Mouse (Mus musculus): ENCODE measurements around the gene Nucb1. TPM values are rescaled to one million over a fixed set of nuclear protein-coding genes. Genes with fewer than 3 reads are reported as not detected.
"Not testable (repeated sequence)": the region's sequence is repeated elsewhere in the genome, so short reads cannot be mapped to it uniquely, and the experiment has no call there.

The Nucb1 gene
- polyA plus RNA-seq, 1 experiment from 2014 or later: 90.5 TPM

- 96% methylated on average over 5 of the region's 5 CpGs for WGBS
These were observed 25.2 kb downstream of the Nucb1 start for GRCm38 (mm10) chr7:45484985-45485384.

DNA sequence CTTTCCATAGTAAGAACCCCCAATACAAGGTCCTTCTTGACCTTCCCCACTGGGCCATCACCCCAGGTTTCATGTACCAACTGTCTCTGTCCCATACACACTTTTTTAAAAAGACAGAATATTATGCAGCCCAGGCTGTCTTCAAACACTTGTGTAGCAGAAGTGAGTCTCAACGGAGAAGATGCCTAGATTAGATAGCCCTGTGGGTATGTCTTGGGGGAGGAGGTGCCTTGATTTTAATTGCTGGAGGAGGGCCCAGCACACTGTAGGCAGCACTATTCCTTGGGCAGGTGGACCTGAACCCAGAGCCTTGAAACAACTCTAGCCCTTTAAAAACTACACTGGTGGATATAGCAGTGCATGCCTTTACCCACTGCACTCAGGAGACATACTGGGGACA lies 28.0 kb downstream of the Nucb1 start:
- no peaks in the 10 kb centered on the region for H3K27me3 ChIP-seq
- no peaks in the 10 kb centered on the region for H3K36me3 ChIP-seq (replicated peaks)
- no peak overlapping the region for H3K27ac ChIP-seq
- H3K9me3 ChIP-seq: no peaks in the 10 kb centered on the region
- H3K9ac ChIP-seq: no peak overlapping the region
- 83% methylated on average over 1 of the region's 1 CpGs for WGBS
- ATAC-seq (ENCODE audit: low FRiP score): no peak
- H3K4me1 ChIP-seq: no peaks in the 10 kb centered on the region
- no peak overlapping the region for H3K4me2 ChIP-seq
- H3K4me3 ChIP-seq (replicated peaks): no peak overlapping the region

More at GRCm38 (mm10) chr7:45484985-45485384, 25.2 kb downstream of the Nucb1 start:
- not testable (repeated sequence) for ATAC-seq (ENCODE audit: low FRiP score); H3K4me2 ChIP-seq; H3K27me3 ChIP-seq; H3K9me3 ChIP-seq; H3K36me3 ChIP-seq (replicated peaks); H3K27ac ChIP-seq; H3K9ac ChIP-seq; H3K4me3 ChIP-seq (replicated peaks)
- H3K4me1 ChIP-seq: peaks cover 16% of the 10 kb centered on the region

DNA sequence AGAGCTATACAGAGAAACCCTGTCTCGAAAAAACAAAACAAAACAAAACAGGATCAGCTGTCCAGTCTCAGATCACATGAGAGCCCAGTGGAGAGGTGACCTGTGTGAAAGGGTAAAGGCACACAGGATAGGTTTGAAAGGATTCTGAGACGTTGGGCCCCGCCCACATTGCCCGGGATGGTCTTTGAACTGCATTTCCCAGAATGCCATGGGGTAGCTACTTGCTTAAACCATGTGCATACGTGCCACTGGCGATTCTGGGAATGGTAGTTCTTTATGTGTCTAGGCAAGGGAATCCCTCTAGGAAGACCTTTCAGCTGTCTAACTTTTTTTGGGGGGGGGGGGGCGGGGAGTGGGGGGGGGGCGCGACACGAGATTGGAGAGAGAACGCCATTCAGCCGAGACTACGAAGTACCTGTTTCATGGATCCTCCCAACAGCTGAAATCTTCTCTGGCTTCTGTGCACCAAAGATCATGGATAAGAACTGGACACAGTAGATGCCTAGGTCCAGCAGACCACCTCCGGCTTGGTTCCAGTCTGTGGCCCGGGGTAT lies 28.8 kb downstream of the Nucb1 start, which contains the start of gene Tulp2:
Gene Tulp2 (plus strand): TSS at position 504 of the 554 bp plus-strand sequence.
- Histone ChIP-seq H3K27me3 (no peaks in the 10 kb centered on the region), H3K36me3 (replicated peaks) (no peaks in the 10 kb centered on the region), H3K9me3 (no peaks in the 10 kb centered on the region), H3K9ac (no peak within 1 kb of the TSS), H3K4me2 (no peak within 1 kb of the TSS), H3K27ac (no peak within 1 kb of the TSS), H3K4me1 (no peaks in the 10 kb centered on the region), H3K4me3 (replicated peaks) (no peak within 1 kb of the TSS)
- peak; percentile 87 for ATAC-seq (ENCODE audit: low FRiP score)
- WGBS: 51% methylated on average over 15 of the region's 15 CpGs

DNA sequence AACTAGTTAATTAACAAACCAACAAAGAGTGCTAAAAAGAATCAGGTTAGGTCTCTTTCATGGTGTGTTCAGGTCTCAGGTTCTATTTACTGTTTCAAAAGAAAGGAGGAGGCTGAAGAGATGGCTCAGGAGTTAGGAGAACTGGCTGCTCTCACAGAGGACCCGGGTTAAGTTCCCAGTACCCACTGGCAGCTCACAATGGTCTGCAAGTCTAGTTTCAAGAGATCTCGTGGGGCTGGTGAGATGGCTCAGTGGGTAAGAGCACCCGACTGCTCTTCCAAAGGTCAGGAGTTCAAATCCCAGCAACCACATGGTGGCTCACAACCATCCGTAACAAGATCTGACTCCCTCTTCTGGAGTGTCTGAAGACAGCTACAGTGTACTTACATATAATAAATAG lies 29.9 kb downstream of the Nucb1 start:
- not testable (repeated sequence) for H3K36me3 ChIP-seq (replicated peaks); ATAC-seq (ENCODE audit: low FRiP score); H3K4me3 ChIP-seq (replicated peaks); H3K4me1 ChIP-seq; H3K27ac ChIP-seq; H3K9me3 ChIP-seq; H3K9ac ChIP-seq; H3K4me2 ChIP-seq; H3K27me3 ChIP-seq
- WGBS: 79% methylated on average over 4 of the region's 4 CpGs

- no peaks in the 10 kb centered on the region for H3K9me3 ChIP-seq
- H3K9ac ChIP-seq: no peak overlapping the region
- H3K27ac ChIP-seq: no peak overlapping the region
- no peaks in the 10 kb centered on the region for H3K4me1 ChIP-seq
- no peak overlapping the region for H3K4me2 ChIP-seq
- no peaks in the 10 kb centered on the region for H3K36me3 ChIP-seq (replicated peaks)
- 96% methylated on average over 7 of the region's 7 CpGs for WGBS
- H3K4me3 ChIP-seq (replicated peaks): no peak overlapping the region
- no peaks in the 10 kb centered on the region for H3K27me3 ChIP-seq
- ATAC-seq (ENCODE audit: low FRiP score): no peak
These were observed 31.4 kb downstream of the Nucb1 start for GRCm38 (mm10) chr7:45478774-45479173.

DNA sequence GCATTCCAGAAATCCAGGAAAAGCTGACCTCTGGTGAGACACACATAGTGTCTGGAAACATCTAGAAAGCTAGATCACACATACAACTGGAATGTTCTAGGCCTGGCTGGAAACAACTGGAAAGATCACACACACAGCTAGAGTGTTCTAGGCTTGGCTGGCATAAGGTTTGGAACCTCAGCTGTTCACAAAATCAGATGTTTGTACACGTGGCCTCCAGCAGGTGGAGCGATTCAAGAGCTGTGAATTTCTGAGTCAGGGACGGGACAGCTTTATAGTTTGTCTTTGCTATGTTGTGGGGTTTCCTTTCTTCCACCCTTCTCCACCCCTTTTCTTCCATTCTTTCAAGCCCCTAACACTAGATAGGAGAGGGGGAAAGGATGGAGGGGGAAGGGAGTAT lies 33.2 kb downstream of the Nucb1 start:
- no peaks in the 10 kb centered on the region for H3K9me3 ChIP-seq
- H3K4me1 ChIP-seq: no peaks in the 10 kb centered on the region
- H3K4me3 ChIP-seq (replicated peaks): no peak overlapping the region
- H3K27ac ChIP-seq: no peak overlapping the region
- no peak overlapping the region for H3K9ac ChIP-seq
- no peaks in the 10 kb centered on the region for H3K27me3 ChIP-seq
- WGBS: 11% methylated on average over 3 of the region's 3 CpGs
- no peak for ATAC-seq (ENCODE audit: low FRiP score)
- no peak overlapping the region for H3K4me2 ChIP-seq
- H3K36me3 ChIP-seq (replicated peaks): no peaks in the 10 kb centered on the region

DNA sequence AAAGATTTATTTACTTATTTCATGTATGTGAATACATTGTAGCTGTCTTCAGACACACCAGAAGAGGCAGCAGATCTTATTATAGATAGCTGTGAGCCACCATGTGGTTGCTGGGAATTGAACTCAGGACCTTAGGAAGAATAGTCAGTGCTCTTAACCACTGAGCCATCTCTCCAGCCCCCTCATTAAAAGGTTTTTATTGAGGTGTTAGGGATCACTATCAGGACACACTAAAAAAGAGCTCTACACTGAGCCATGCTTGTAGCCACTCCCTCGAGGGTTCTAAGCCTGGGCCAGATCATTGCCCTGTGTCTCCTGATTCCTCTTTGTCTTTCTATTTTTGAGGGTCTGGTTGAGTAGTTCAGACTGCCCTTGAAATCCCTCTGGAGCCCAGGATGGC lies 33.8 kb downstream of the Nucb1 start:
- no peaks in the 10 kb centered on the region for H3K9me3 ChIP-seq
- no peaks in the 10 kb centered on the region for H3K36me3 ChIP-seq (replicated peaks)
- no peak overlapping the region for H3K4me3 ChIP-seq (replicated peaks)
- H3K27ac ChIP-seq: no peak overlapping the region
- WGBS: 36% methylated on average over 1 of the region's 1 CpGs
- H3K4me2 ChIP-seq: no peak overlapping the region
- no peak overlapping the region for H3K9ac ChIP-seq
- no peaks in the 10 kb centered on the region for H3K4me1 ChIP-seq
- ATAC-seq (ENCODE audit: low FRiP score): no peak
- no peaks in the 10 kb centered on the region for H3K27me3 ChIP-seq

GRCm38 (mm10) chr7:45475291-45475969 lies 34.8 kb downstream of the Nucb1 start:
- no peaks in the 10 kb centered on the region for H3K27me3 ChIP-seq
- no peaks in the 10 kb centered on the region for H3K9me3 ChIP-seq
- H3K4me1 ChIP-seq: no peaks in the 10 kb centered on the region
- no peak overlapping the region for H3K27ac ChIP-seq
- no peaks in the 10 kb centered on the region for H3K36me3 ChIP-seq (replicated peaks)
- H3K4me3 ChIP-seq (replicated peaks): no peak overlapping the region
- no peak for ATAC-seq (ENCODE audit: low FRiP score)
- 77% methylated on average over 16 of the region's 16 CpGs for WGBS
- no peak overlapping the region for H3K9ac ChIP-seq
- 0 out of 2 replicates have a peak overlapping the region, but pooled peaks have one; percentile 21 for H3K4me2 ChIP-seq

GRCm38 (mm10) chr7:45470869-45471268 lies 39.3 kb downstream of the Nucb1 start:
- H3K9me3 ChIP-seq: no peaks in the 10 kb centered on the region
- H3K4me1 ChIP-seq: peaks cover 9% of the 10 kb centered on the region
- 8% methylated on average over 3 of the region's 3 CpGs for WGBS

DNA sequence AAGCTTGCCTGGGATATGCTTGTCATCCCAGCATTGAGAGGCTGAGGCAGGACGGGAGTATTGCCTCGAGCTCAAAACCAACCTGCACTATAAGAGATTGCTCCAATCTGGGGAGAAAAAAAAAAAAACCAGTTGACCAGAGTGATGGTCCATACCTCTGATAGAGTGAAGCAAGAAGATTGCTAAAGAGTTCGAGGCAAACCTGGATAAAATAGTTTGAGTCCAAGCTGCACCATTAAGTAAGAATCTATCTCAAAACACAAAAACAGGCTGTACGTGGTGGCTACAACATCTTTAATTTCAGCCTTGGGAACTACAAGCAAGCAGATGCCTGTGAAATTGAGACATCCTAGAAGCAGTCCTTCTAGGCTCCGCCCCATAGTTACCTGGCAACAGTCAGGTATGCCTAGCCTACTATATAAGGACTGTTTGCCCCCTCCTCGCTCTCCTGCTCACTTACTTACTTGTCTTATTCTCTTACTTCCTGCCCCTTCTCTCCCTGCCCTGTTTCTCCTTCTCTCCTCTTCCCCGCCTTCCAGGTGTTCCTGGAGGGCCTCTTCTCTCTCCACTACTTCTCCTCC lies 43.0 kb downstream of the Nucb1 start:
- 36% methylated on average over 7 of the region's 7 CpGs for WGBS
- Histone ChIP-seq H3K9ac (no peak overlapping the region), H3K4me2 (peak overlapping the region; percentile 90), H3K4me1 (peaks cover 20% of the 10 kb centered on the region), H3K27me3 (no peaks in the 10 kb centered on the region), H3K9me3 (no peaks in the 10 kb centered on the region), H3K4me3 (replicated peaks) (peak overlapping the region; percentile 88), H3K27ac (no peak overlapping the region), H3K36me3 (replicated peaks) (peaks cover 29% of the 10 kb centered on the region)
- ATAC-seq (ENCODE audit: low FRiP score): no peak

More at GRCm38 (mm10) chr7:45470869-45471268, 39.3 kb downstream of the Nucb1 start:
- Histone ChIP-seq H3K27ac (no peak overlapping the region), H3K36me3 (replicated peaks) (no peaks in the 10 kb centered on the region), H3K27me3 (no peaks in the 10 kb centered on the region), H3K9ac (no peak overlapping the region), H3K4me2 (no peak overlapping the region), H3K4me3 (replicated peaks) (no peak overlapping the region)
- ATAC-seq (ENCODE audit: low FRiP score): no peak

GRCm38 (mm10) chr7:45466283-45467089 lies 43.7 kb downstream of the Nucb1 start, which contains the start of gene Bax:
Bax (minus strand) TSS chr7:45466898.
- H3K4me2 ChIP-seq: peak within 1 kb of the TSS; percentile 90
- H3K4me1 ChIP-seq: peaks cover 20% of the 10 kb centered on the region
- ATAC-seq (ENCODE audit: low FRiP score): peak; percentile 86
- peak within 1 kb of the TSS; percentile 88 for H3K9ac ChIP-seq
- H3K27me3 ChIP-seq: no peaks in the 10 kb centered on the region
- H3K4me3 ChIP-seq (replicated peaks): peak within 1 kb of the TSS; percentile 88
- peaks cover 36% of the 10 kb centered on the region for H3K36me3 ChIP-seq (replicated peaks)
- peak within 1 kb of the TSS; percentile 57 for H3K27ac ChIP-seq
- no peaks in the 10 kb centered on the region for H3K9me3 ChIP-seq
- under 1% methylated on average over 56 of the region's 58 CpGs for WGBS

- 84% methylated on average over 9 of the region's 9 CpGs for WGBS
- Histone ChIP-seq H3K27ac (no peak overlapping the region), H3K4me3 (replicated peaks) (peak overlapping the region; percentile 88), H3K4me2 (peak overlapping the region; percentile 90), H3K36me3 (replicated peaks) (peaks cover 37% of the 10 kb centered on the region), H3K27me3 (no peaks in the 10 kb centered on the region), H3K4me1 (peaks cover 27% of the 10 kb centered on the region), H3K9ac (peak overlapping the region; percentile 88), H3K9me3 (no peaks in the 10 kb centered on the region)
- no peak for ATAC-seq (ENCODE audit: low FRiP score)
These were observed 44.7 kb downstream of the Nucb1 start for GRCm38 (mm10) chr7:45465549-45465948.

Data from forebrain, embryonic 12.5 days (tissue).